Mouse (Mus musculus) forebrain, embryonic 16.5 days (tissue): ENCODE measurements at regions not wholly inside any gene's neighbourhood (a gene's known extent, or its start where the extent isn't known, plus 50 kb on each side); places are given as distances from the start of the nearest gene placed in this dataset.
A peak's percentile ranks its signal among the peaks of the same experiment; 100 is the strongest.

Experiments
- ATAC-seq: fragments of 200-750 bp; cut with Nextera tagmentation; 2 replicates; pipeline ENCODE4 v1.8.0; 2017; ENCODE audit warnings: mild to moderate bottlenecking, moderate library complexity
- H3K27ac ChIP-seq: fragments of 300-500 bp; sonication (generic); 2 replicates; pipeline ENCODE4 v1.5.1; 2014; ENCODE audit warnings: low read length, control low read depth
- H3K27me3 ChIP-seq: fragments of 300-500 bp; sonication (generic); replicated peaks from 2 replicates; pipeline ENCODE4 v1.6.1; 2014; ENCODE audit warnings: low read length; ENCODE audit not compliant: control insufficient read depth, insufficient read depth
- H3K36me3 ChIP-seq: fragments of 300-500 bp; sonication (generic); 2 replicates; pipeline ENCODE4 v1.6.1; 2014; ENCODE audit not compliant: control insufficient read depth, insufficient read depth
- H3K4me1 ChIP-seq: fragments of 300-500 bp; sonication (generic); replicated peaks from 2 replicates; pipeline ENCODE4 v1.6.1; 2014; ENCODE audit warnings: low read length; ENCODE audit not compliant: control insufficient read depth, insufficient read depth
- H3K4me2 ChIP-seq: fragments of 300-500 bp; sonication (generic); 2 replicates; pipeline ENCODE4 v1.6.1; 2014; ENCODE audit warnings: mild to moderate bottlenecking, low read length, control low read depth
- H3K4me3 ChIP-seq: fragments of 300-500 bp; sonication (generic); replicated peaks from 2 replicates; pipeline ENCODE4 v1.5.1; 2014; ENCODE audit warnings: mild to moderate bottlenecking, low read length, control low read depth
- H3K9ac ChIP-seq: fragments of 300-500 bp; sonication (generic); replicated peaks from 2 replicates; pipeline ENCODE4 v1.6.1; 2014; ENCODE audit warnings: low read depth, low read length, control low read depth
- H3K9me3 ChIP-seq: fragments of 300-500 bp; sonication (generic); 2 replicates; pipeline ENCODE4 v1.6.1; 2016; ENCODE audit warnings: low read length; ENCODE audit not compliant: control insufficient read depth
- WGBS: fragments of 180-500 bp; shearing (Covaris S2); extraction: QIAGEN DNeasy Blood & Tissue Kit; methylation state at CpG from one replicate; pipeline ENCODE4 v1.1.7; 2014; 5-methylcytosine and 5-hydroxymethylcytosine counted together

- no peaks in the 10 kb centered on the region for H3K27me3 ChIP-seq
- H3K9me3 ChIP-seq, result no peaks in the 10 kb centered on the region
- no peak overlapping the region for H3K27ac ChIP-seq
- no peak overlapping the region for H3K4me2 ChIP-seq
- H3K9ac ChIP-seq, result no peak overlapping the region
- ATAC-seq, result peak; percentile 59; the same call in 1 of the 2 replicates
- WGBS, result 39% methylated on average over 17 of the region's 17 CpGs
- H3K4me1 ChIP-seq, result peaks cover 6% of the 10 kb centered on the region
- no peak overlapping the region for H3K4me3 ChIP-seq
- no peaks in the 10 kb centered on the region for H3K36me3 ChIP-seq
These were observed 64.4 kb downstream of the Ackr3 start for GRCm38 (mm10) chr1:90268131-90268691.

- 81% methylated on average over 7 of the region's 7 CpGs for WGBS
- H3K27me3 ChIP-seq, result no peaks in the 10 kb centered on the region
- no peaks in the 10 kb centered on the region for H3K9me3 ChIP-seq
- ATAC-seq, result no peak
- H3K4me2 ChIP-seq, result no peak overlapping the region
- no peak overlapping the region for H3K9ac ChIP-seq
- no peak overlapping the region for H3K27ac ChIP-seq
- no peaks in the 10 kb centered on the region for H3K36me3 ChIP-seq
- H3K4me3 ChIP-seq, result no peak overlapping the region
- H3K4me1 ChIP-seq, result peaks cover 6% of the 10 kb centered on the region
These were observed 65.2 kb downstream of the Ackr3 start for GRCm38 (mm10) chr1:90268951-90269350.

GRCm38 (mm10) chr1:90269836-90270235 lies 66.1 kb downstream of the Ackr3 start:
- H3K27ac ChIP-seq, result no peak overlapping the region
- H3K9me3 ChIP-seq, result no peaks in the 10 kb centered on the region
- 52% methylated on average over 1 of the region's 1 CpGs for WGBS
- peaks cover 6% of the 10 kb centered on the region for H3K4me1 ChIP-seq
- no peak for ATAC-seq
- H3K9ac ChIP-seq, result no peak overlapping the region
- H3K27me3 ChIP-seq, result no peaks in the 10 kb centered on the region
- no peak overlapping the region for H3K4me2 ChIP-seq
- no peak overlapping the region for H3K4me3 ChIP-seq
- H3K36me3 ChIP-seq, result no peaks in the 10 kb centered on the region

- H3K9me3 ChIP-seq, result no peaks in the 10 kb centered on the region
- H3K9ac ChIP-seq, result no peak overlapping the region
- H3K27ac ChIP-seq, result no peak overlapping the region
- H3K36me3 ChIP-seq, result no peaks in the 10 kb centered on the region
- peaks cover 6% of the 10 kb centered on the region for H3K4me1 ChIP-seq
- WGBS, result 83% methylated on average over 3 of the region's 3 CpGs
- no peaks in the 10 kb centered on the region for H3K27me3 ChIP-seq
- ATAC-seq, result no peak
- H3K4me2 ChIP-seq, result no peak overlapping the region
- no peak overlapping the region for H3K4me3 ChIP-seq
These were observed 67.5 kb downstream of the Ackr3 start for GRCm38 (mm10) chr1:90271326-90271725.

- Histone ChIP-seq H3K4me2 (no peak overlapping the region), H3K27me3 (no peaks in the 10 kb centered on the region), H3K9me3 (no peaks in the 10 kb centered on the region), H3K27ac (no peak overlapping the region), H3K4me1 (peaks cover 7% of the 10 kb centered on the region), H3K4me3 (no peak overlapping the region), H3K36me3 (no peaks in the 10 kb centered on the region), H3K9ac (no peak overlapping the region)
- no peak for ATAC-seq
- WGBS, result 92% methylated on average over 5 of the region's 5 CpGs
These were observed 68.6 kb downstream of the Ackr3 start for GRCm38 (mm10) chr1:90272411-90272810.

GRCm38 (mm10) chr1:90272830-90273628 lies 69.2 kb downstream of the Ackr3 start:
- no peak for ATAC-seq
- Histone ChIP-seq H3K9me3 (no peaks in the 10 kb centered on the region), H3K4me1 (peaks cover 9% of the 10 kb centered on the region), H3K36me3 (no peaks in the 10 kb centered on the region), H3K4me3 (no peak overlapping the region), H3K9ac (no peak overlapping the region), H3K27me3 (no peaks in the 10 kb centered on the region), H3K27ac (no peak overlapping the region), H3K4me2 (no peak overlapping the region)
- 81% methylated on average over 19 of the region's 19 CpGs for WGBS

GRCm38 (mm10) chr1:90273629-90273928 lies 69.8 kb downstream of the Ackr3 start:
- H3K9me3 ChIP-seq, result no peaks in the 10 kb centered on the region
- no peak overlapping the region for H3K4me3 ChIP-seq
- no peak overlapping the region for H3K27ac ChIP-seq
- ATAC-seq, result no peak
- peaks cover 4% of the 10 kb centered on the region; the same call in 1 of the 2 replicates for H3K4me1 ChIP-seq
- H3K27me3 ChIP-seq, result no peaks in the 10 kb centered on the region
- no peaks in the 10 kb centered on the region for H3K36me3 ChIP-seq
- H3K9ac ChIP-seq, result no peak overlapping the region
- no peak overlapping the region for H3K4me2 ChIP-seq

- Histone ChIP-seq H3K4me3 (no peak overlapping the region), H3K4me1 (peaks cover 9% of the 10 kb centered on the region), H3K27ac (no peak overlapping the region), H3K9ac (no peak overlapping the region), H3K9me3 (no peaks in the 10 kb centered on the region), H3K4me2 (no peak overlapping the region), H3K36me3 (no peaks in the 10 kb centered on the region), H3K27me3 (no peaks in the 10 kb centered on the region)
- ATAC-seq, result no peak
- 88% methylated on average over 9 of the region's 9 CpGs for WGBS
These were observed 71.3 kb downstream of the Ackr3 start for GRCm38 (mm10) chr1:90274968-90275651.

GRCm38 (mm10) chr1:90275786-90276520 lies 72.2 kb downstream of the Ackr3 start:
- Histone ChIP-seq H3K4me1 (peaks cover 9% of the 10 kb centered on the region), H3K9me3 (no peaks in the 10 kb centered on the region), H3K27me3 (no peaks in the 10 kb centered on the region), H3K4me2 (no peak overlapping the region), H3K27ac (no peak overlapping the region), H3K4me3 (no peak overlapping the region), H3K9ac (no peak overlapping the region), H3K36me3 (no peaks in the 10 kb centered on the region)
- WGBS, result 82% methylated on average over 16 of the region's 16 CpGs
- ATAC-seq, result no peak
